Comparison of ENCODE assay signal across 8 mouse cellular contexts in the genomic region with DNA sequence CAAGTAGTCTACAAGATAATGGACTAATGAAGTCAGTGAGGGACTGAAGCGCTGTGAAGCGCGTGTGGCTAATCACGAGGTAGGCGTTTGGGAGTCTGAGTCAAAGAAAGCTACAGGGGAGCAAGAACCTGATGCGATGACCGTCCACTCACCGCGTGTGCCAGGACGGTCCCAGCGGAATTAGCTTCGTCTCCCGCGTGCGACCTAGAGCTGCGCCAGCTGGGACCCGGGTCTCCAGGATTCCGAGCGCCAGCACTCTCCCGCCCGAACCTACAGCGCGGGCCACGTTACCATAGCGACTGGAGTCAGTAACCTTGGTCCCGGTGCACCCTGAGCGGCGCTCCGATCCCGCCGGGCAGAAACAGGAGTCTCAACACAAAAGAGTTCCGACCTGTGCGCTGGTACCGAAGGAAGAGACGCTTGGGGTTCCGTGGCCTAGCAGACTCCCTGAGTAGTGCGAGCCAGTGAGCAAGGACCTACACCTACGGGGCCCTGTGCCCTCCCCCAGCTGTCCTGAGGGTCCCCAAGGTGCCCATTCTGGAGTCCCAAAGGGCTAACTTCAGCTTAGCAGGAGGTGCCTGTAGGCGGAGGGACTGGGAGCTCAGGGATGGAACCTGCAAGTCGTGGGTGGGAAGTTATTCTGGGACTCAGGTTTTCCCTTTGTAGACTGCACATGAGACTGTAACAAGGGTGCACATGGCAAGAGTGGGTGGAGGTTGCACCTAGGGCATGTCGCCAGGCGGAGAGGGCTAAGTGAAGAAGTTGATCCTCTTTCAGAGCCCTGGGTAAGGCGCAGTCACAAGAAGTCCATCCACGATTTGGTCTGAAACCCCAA. TPM values are rescaled to one million over a fixed set of nuclear protein-coding genes. Genes with fewer than 3 reads are reported as not detected.
DNase-seq lines count a peak whose midpoint lies in the region; ATAC-seq lines count a peak whose summit lies in the region.

A gene (minus strand): TSS at position 309 of the 835 bp plus-strand sequence.

- H3K4me2 ChIP-seq in embryonic facial prominence, embryonic 12.5 days (replicated peaks): peak within 1 kb of the TSS; percentile 75
- peak within 1 kb of the TSS; percentile 73 for H3K4me2 ChIP-seq in limb, embryonic 13.5 days (replicated peaks)
- peak within 1 kb of the TSS; percentile 89 for H3K4me2 ChIP-seq in midbrain, embryonic 16.5 days (ENCODE audit: low read length)

- H3K36me3 ChIP-seq in embryonic facial prominence, embryonic 12.5 days: no peaks in the 10 kb centered on the region; the same call in 1 of the 2 replicates
- 0 out of 2 replicates have a peak, but pooled peaks cover 2% of the 10 kb centered on the region for H3K36me3 ChIP-seq in limb, embryonic 13.5 days
- no peaks in the 10 kb centered on the region for H3K36me3 ChIP-seq in midbrain, embryonic 16.5 days (ENCODE audit: control insufficient read depth, insufficient read depth, low read length)

- ATAC-seq in embryonic facial prominence, embryonic 12.5 days (ENCODE audit: insufficient number of reproducible peaks, insufficient read depth, low FRiP score, low TSS enrichment): peak; percentile 82; the same call in 1 of the 2 replicates
- peak; percentile 87 for ATAC-seq in limb, embryonic 13.5 days (ENCODE audit: low FRiP score, low read depth)
- ATAC-seq in midbrain, embryonic 16.5 days: peak; percentile 94

- H3K27ac ChIP-seq in embryonic facial prominence, embryonic 12.5 days: 0 out of 2 replicates have a peak within 1 kb of the TSS, but pooled peaks have one; percentile 20
- no peak within 1 kb of the TSS for H3K27ac ChIP-seq in limb, embryonic 13.5 days
- H3K27ac ChIP-seq in midbrain, embryonic 16.5 days (ENCODE audit: low read length): peak within 1 kb of the TSS; percentile 68

- no peaks in the 10 kb centered on the region for H3K4me1 ChIP-seq in embryonic facial prominence, embryonic 12.5 days
- no peaks in the 10 kb centered on the region; the same call in 1 of the 2 replicates for H3K4me1 ChIP-seq in limb, embryonic 13.5 days
- H3K4me1 ChIP-seq in midbrain, embryonic 16.5 days (ENCODE audit: control insufficient read depth, insufficient read depth, low read length): peaks cover 12% of the 10 kb centered on the region

- peak within 1 kb of the TSS; percentile 59 for H3K9ac ChIP-seq in embryonic facial prominence, embryonic 12.5 days
- peak within 1 kb of the TSS; percentile 74 for H3K9ac ChIP-seq in limb, embryonic 13.5 days
- peak within 1 kb of the TSS; percentile 81 for H3K9ac ChIP-seq in midbrain, embryonic 16.5 days (ENCODE audit: low read depth, low read length)

- WGBS in embryonic facial prominence, embryonic 12.5 days: 11% methylated on average over 44 of the region's 44 CpGs
- 10% methylated on average over 44 of the region's 44 CpGs for WGBS in limb, embryonic 13.5 days
- 8% methylated on average over 44 of the region's 44 CpGs for WGBS in midbrain, embryonic 16.5 days

- no peaks in the 10 kb centered on the region for H3K27me3 ChIP-seq in embryonic facial prominence, embryonic 12.5 days
- no peaks in the 10 kb centered on the region for H3K27me3 ChIP-seq in limb, embryonic 13.5 days
- no peaks in the 10 kb centered on the region for H3K27me3 ChIP-seq in midbrain, embryonic 16.5 days (ENCODE audit: control insufficient read depth, insufficient read depth, low read depth, low read length)

- peak; percentile 91 for DNase-seq in 3134 (ENCODE audit: extremely low read depth, insufficient read length, low spot score)
- peak; percentile 87 for DNase-seq in adrenal gland, postnatal 25 days
- peak; percentile 88 to 96 for DNase-seq in heart, adult 18-20 months
- peak; percentile 86 to 92 for DNase-seq in kidney, adult 8-10 months
- DNase-seq in spleen, postnatal 10 days (ENCODE audit: low spot score in 2 of 2): peak; percentile 91 to 92

- peak within 1 kb of the TSS; percentile 68 for H3K4me3 ChIP-seq in embryonic facial prominence, embryonic 12.5 days
- H3K4me3 ChIP-seq in limb, embryonic 13.5 days: peak within 1 kb of the TSS; percentile 78
- peak within 1 kb of the TSS; percentile 80 for H3K4me3 ChIP-seq in midbrain, embryonic 16.5 days (ENCODE audit: low read depth, low read length)

- no peaks in the 10 kb centered on the region for H3K9me3 ChIP-seq in embryonic facial prominence, embryonic 12.5 days
- no peaks in the 10 kb centered on the region for H3K9me3 ChIP-seq in limb, embryonic 13.5 days
- H3K9me3 ChIP-seq in midbrain, embryonic 16.5 days (replicated peaks; ENCODE audit: control insufficient read depth, low read length, poor library complexity, severe bottlenecking): no peaks in the 10 kb centered on the region

RNA-seq across cellular contexts. Expression of the gene that starts here (rescaled TPM):
- total RNA-seq in adrenal gland, postnatal 25 days (2021): 12.1 and 13.3 TPM in 2 replicates
- polyA plus RNA-seq in embryonic facial prominence, embryonic 12.5 days (2016; fragmentation: Nextera tagmentation; extraction: Ambion mirVana): 7.2 and 7.5 TPM in 2 replicates
- under 1 TPM; 0.65 to 0.77 TPM for total RNA-seq in heart, adult 18-20 months (2021)
- polyA plus RNA-seq in limb, embryonic 13.5 days (2015; fragmentation: Nextera tagmentation; extraction: Ambion mirVana): 6.4 TPM in 2 replicates
- 6.8 and 7.1 TPM in 2 replicates for polyA plus RNA-seq in midbrain, embryonic 16.5 days (2015; fragmentation: Nextera tagmentation; extraction: Ambion mirVana)

Comparison
In these comparisons a context has a peak if more than half of its experiments do, and no peak if none do; other contexts are left out.
1. Peak in DNase-seq in heart, adult 18-20 months; RNA of the gene not detected or under 1 TPM.